Mouse (Mus musculus): ENCODE measurements around the gene Prrt2. TPM values are rescaled to one million over a fixed set of nuclear protein-coding genes. Genes with fewer than 3 reads are reported as not detected.

Prrt2 gene
- polyA plus RNA-seq (2012; rRNA removed; ENCODE audit: low replicate concordance) = 4.2 and 5.7 TPM in 2 replicates

DNA sequence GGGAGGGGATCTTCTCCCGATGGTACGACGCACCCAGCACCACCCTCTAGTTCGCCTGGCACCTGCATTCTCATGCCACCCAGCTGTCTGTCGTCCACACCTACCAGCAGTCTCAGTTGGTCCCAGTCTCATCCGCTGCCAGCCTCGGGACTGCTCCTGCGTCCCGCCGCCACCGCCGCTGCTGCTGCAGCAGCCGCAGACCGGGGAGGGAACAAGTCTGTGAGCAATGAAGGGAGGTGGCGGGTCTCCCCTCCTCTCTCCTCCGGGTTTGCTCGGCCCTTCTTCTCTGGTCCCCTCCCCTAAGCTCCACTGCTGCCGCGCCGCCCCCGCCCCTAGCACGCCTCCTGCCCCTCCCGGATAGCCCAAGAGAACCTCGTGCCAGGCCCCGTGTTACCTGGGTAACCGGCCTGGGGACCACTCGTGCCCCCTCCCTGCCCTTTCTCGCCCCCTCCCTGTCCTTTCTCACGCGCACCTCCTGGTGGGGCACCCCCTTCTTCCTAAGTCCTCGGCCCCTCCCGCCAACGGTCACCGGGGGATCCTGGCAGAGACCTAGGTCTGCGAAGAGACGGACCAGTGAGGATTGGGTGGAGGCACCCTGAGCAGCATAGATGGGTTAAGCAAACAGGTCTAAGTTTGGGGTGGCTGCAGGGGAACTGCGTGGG lies at the start of gene Prrt2, which contains the start of gene Gm42742:
Gene Prrt2 (minus strand): TSS at position 311 of the 662 bp plus-strand sequence.
Gene Gm42742 (minus strand): TSS at position 197 of the 662 bp plus-strand sequence.

DNA sequence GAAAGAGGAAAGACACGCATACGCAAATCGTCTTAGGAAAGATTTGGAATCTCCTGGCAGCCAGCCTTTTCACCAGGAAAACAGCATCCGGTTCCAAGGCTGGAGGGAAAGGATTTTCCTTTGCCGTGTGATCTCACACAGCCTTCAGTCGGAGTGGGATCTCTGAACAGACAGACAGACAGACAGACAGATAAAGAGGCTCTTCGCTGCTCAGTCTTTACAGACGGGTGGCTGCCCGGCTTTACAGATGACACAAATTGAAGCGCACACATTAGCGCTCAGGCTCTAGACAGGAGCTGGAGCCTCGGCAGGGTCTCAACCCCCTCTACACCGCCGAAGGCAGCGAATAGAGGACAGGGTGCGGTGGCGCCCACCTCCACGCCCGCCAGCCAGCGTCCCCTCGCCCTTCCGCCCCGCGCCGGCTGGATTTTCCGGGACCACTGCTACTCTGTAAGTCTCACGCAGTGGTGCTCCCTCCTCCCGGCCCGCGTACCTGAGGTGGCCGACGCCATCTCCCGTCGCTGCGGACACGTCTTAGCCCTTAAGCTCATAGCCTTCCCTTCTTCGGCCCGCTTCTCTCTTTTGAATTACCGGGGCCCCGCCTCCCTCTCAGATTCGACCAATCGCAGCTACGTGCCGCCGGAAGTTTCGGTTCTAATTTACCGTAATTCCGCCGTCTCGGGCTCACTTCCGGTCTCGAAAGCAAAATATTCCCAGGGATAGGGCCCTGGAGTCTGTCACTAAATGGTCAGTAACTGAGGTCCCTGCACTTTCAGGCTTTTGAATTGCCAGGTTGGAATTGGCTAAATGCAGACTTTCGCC lies 21.1 kb upstream of the Prrt2 start, which contains the start of gene Kif22:
Gene Kif22 (minus strand): TSS at position 621 of the 822 bp plus-strand sequence.

DNA sequence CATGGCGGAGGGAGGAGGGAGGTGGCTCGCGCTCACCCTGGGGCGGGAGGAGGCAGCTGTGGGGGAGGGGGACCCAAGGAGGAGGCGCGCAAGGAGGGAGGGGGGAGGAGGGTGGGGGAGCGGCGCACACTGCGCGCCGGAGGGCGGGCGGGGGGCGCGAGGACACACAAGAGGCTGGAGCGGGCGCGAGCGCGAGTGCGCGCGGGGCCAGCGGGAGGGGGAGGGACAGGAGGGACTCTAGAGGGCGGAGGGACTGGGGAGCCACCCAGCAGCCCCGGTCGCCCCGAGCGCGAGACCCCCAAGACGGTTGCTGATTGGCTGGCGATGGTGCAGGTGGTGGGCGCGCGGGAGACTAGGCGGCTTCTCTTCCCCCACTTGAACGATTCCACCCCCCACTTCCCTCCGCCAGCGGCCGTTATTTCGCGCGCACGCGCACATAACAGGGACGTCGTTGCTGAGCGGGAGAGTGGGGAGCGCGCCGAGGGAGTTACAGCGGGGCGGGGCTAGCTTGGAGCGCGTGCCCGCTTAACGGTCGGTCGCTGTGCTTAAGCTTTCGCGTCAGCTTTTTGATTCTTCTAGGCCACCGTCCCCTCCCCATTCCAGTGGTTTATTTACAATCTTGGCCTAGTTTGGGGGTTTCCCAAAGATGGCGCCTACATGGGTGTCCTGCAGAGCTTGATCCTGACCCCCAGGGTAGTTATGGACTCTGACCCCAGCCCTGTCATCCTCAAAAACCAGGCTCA lies 6.1 kb upstream of the Prrt2 start, which contains the start of gene Maz:
Gene Maz (minus strand): TSS at position 54 of the 743 bp plus-strand sequence.

DNA sequence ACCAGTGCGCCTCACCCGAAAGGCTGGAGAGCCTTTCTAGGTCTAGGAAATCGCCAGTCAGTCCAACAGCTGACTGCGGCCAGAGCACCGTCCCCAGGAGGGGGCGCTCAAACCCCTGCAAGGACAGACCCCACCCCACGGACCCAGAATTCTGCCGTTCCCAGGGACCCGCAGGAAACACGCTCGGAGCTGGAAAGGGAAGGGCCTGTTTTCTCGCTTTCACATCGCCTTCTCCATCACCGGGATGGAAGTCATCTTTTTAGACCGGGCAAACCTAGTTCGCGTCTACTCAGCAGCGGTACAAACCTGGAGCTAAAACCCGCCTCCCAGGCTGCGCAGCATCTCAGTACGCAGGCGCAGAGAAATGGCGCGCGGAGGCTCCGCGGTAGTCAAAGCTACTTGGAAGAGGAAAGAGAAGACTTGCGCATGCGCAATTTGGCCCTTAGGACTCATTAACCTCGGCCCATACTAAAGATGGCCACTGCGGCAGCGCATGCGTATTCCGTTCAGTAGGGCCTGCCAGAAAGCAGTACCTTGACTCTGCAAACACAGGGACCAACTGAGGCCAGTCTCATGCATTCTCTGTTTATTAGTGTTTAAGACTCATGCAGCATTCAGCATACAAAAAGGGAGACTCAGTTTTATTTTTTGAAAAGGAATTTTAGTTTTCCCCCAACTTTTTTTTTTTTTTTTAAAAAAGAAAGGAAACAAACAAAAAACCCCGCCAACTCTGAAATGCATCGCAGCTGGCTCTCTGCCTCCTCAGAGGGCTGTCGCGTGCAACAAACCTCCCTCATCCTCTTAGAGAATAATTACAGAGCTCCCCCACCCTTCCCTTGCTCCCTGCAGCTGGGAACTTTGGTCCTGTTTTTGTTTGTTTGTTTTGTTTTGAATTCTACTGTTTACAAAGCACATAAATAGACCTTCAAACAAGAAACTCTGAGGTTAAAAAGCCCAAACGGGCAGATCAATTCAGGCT lies 3.8 kb downstream of the Prrt2 start, which contains the start of gene Pagr1a:
Gene Pagr1a (minus strand): TSS at position 382 of the 979 bp plus-strand sequence.

DNA sequence TGATC lies 4.7 kb downstream of the Prrt2 start, which contains the start of gene Pagr1b:
Gene Pagr1b (minus strand): TSS at position 4 of the 5 bp plus-strand sequence.

DNA sequence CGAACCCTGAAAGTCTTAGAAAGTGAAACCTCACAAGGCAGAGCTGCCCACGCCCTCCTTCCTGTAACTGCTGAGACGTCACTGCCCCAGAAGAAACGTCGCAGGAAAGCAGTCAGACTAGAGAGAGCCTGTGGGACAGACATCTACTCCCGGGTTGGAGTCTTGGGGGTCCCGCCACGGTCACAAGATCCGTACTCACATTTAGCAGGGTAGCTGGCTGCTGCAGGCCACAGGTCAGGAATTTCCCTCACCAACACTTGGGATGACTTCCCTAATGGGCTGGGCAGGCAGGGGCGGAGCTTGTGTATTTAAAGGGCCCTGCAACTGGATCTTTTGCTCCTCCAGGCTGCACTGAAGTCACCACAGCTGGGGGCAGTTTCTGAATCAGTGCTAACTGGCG lies 6.7 kb downstream of the Prrt2 start, which contains the start of gene Mvp:
Gene Mvp (minus strand): TSS at position 302 of the 400 bp plus-strand sequence.

DNA sequence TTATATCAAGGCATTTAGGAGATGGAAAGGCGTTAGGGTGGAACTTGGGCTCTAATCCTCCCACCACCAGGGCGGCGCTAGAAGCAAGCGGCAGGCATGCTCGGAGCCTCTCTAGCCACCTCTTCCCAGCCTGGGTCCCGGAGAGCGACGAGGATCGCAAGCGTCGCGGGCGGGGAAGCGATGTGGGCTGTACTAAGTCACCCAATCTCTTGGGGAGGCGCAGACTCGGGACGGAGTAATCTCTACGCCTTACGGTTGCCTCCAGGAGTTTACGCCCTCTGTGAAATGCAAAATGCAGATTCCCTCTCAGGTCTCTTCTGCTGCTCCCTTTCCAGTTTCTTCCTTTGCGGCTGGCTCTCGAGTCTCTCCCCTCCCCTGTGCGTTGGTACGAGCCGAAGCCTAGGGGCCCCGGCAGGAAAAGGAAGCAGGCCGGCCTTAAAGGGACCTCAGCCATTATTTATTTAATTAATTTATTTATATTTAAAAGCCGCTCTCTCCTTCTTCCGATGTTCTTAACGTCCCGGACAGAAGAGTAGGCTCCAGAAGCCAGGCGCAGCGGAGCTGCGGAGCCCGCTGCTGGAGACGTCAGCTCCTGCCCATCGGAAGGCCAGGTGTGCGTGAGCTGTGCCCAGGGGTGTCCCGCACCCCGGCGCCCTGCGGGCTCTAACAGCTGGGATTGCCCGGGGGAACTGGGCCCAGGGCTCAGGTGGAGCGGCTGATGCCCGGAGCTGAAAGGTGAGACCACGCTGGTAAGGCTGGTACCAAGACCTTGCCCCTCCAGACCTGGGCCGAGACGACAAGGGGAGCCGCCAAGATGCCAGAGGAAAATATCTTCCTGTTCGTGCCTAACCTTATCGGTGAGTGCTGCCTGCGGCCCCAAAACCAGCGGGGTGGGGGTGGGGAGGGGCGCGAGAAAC lies 44.8 kb downstream of the Prrt2 start, which contains the start of gene Cdiptos:
Gene Cdiptos (minus strand): TSS at position 149 of the 917 bp plus-strand sequence.

DNA sequence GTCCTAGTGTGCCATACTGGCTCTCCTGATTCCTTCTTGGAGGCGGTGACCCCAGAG lies 45.3 kb downstream of the Prrt2 start, which contains the start of gene Cdipt:
Gene Cdipt (plus strand): TSS at position 22 of the 57 bp plus-strand sequence.

Other genes starting within 250 kb of the Prrt2 start
- gene Ypel3, start 244.3 kb downstream of the Prrt2 start, polyA plus RNA-seq (2012; rRNA removed; ENCODE audit: low replicate concordance) = 262 and 424 TPM in 2 replicates
- gene Tbx6, start 239.7 kb downstream of the Prrt2 start, polyA plus RNA-seq (2012; rRNA removed; ENCODE audit: low replicate concordance) = 2.1 and 3.5 TPM in 2 replicates
- 89.9 and 160 TPM in 2 replicates for gene Ppp4c, start 228.7 kb downstream of the Prrt2 start, polyA plus RNA-seq (2012; rRNA removed; ENCODE audit: low replicate concordance)
- gene Fam57b, start 223.5 kb downstream of the Prrt2 start, polyA plus RNA-seq (2012; rRNA removed; ENCODE audit: low replicate concordance) = 5.2 TPM in 2 replicates
- gene 4930451I11Rik, start 189.6 kb downstream of the Prrt2 start, polyA plus RNA-seq (2012; rRNA removed; ENCODE audit: low replicate concordance) = not detected in 2 replicates
- gene Doc2a, start 173.8 kb downstream of the Prrt2 start, polyA plus RNA-seq (2012; rRNA removed; ENCODE audit: low replicate concordance) = 0.76 TPM in 1 of 2 replicates, not detected in the other
- gene Hirip3, start 159.2 kb downstream of the Prrt2 start, polyA plus RNA-seq (2012; rRNA removed; ENCODE audit: low replicate concordance) = 2.7 and 5.0 TPM in 2 replicates
- 44.3 and 46.4 TPM in 2 replicates for gene Ino80e, start 158.8 kb downstream of the Prrt2 start, polyA plus RNA-seq (2012; rRNA removed; ENCODE audit: low replicate concordance)
- 70.4 and 83.1 TPM in 2 replicates for gene Taok2, start 136.5 kb downstream of the Prrt2 start, polyA plus RNA-seq (2012; rRNA removed; ENCODE audit: low replicate concordance)
- gene Tmem219, start 98.3 kb downstream of the Prrt2 start, polyA plus RNA-seq (2012; rRNA removed; ENCODE audit: low replicate concordance) = 203 and 206 TPM in 2 replicates
- 13.9 and 20.5 TPM in 2 replicates for gene Kctd13, start 92.3 kb downstream of the Prrt2 start, polyA plus RNA-seq (2012; rRNA removed; ENCODE audit: low replicate concordance)
- gene Asphd1, start 71.6 kb downstream of the Prrt2 start, polyA plus RNA-seq (2012; rRNA removed; ENCODE audit: low replicate concordance) = 0.30 and 0.55 TPM in 2 replicates
- 1.6 and 2.2 TPM in 2 replicates for gene Sez6l2, start 70.6 kb downstream of the Prrt2 start, polyA plus RNA-seq (2012; rRNA removed; ENCODE audit: low replicate concordance)
- gene Cdipt, start 45.3 kb downstream of the Prrt2 start, polyA plus RNA-seq (2012; rRNA removed; ENCODE audit: low replicate concordance) = 215 and 466 TPM in 2 replicates
- 0.09 and 0.42 TPM in 2 replicates for gene Cdiptos, start 45.1 kb downstream of the Prrt2 start, polyA plus RNA-seq (2012; rRNA removed; ENCODE audit: low replicate concordance)
- gene Mvp, start 6.6 kb downstream of the Prrt2 start, polyA plus RNA-seq (2012; rRNA removed; ENCODE audit: low replicate concordance) = 193 and 250 TPM in 2 replicates
- 2.4 TPM in 1 of 2 replicates, not detected in the other for gene Pagr1b, start 4.7 kb downstream of the Prrt2 start, polyA plus RNA-seq (2012; rRNA removed; ENCODE audit: low replicate concordance)
- gene Pagr1a, start 3.9 kb downstream of the Prrt2 start, polyA plus RNA-seq (2012; rRNA removed; ENCODE audit: low replicate concordance) = 1.5 TPM in 1 of 2 replicates, not detected in the other
- gene Gm42742, start 114 bp downstream of the Prrt2 start, polyA plus RNA-seq (2012; rRNA removed; ENCODE audit: low replicate concordance) = 19.5 and 23.9 TPM in 2 replicates
- gene Maz, start 5.8 kb upstream of the Prrt2 start, polyA plus RNA-seq (2012; rRNA removed; ENCODE audit: low replicate concordance) = 288 and 667 TPM in 2 replicates
- 3.9 and 4.4 TPM in 2 replicates for gene Kif22, start 21.3 kb upstream of the Prrt2 start, polyA plus RNA-seq (2012; rRNA removed; ENCODE audit: low replicate concordance)
- 1,613 and 5,119 TPM in 2 replicates for gene Zg16, start 66.1 kb upstream of the Prrt2 start, polyA plus RNA-seq (2012; rRNA removed; ENCODE audit: low replicate concordance)
- gene AI467606, start 70.1 kb upstream of the Prrt2 start, polyA plus RNA-seq (2012; rRNA removed; ENCODE audit: low replicate concordance) = 24.0 and 31.4 TPM in 2 replicates
- gene Qprt, start 101.0 kb upstream of the Prrt2 start, polyA plus RNA-seq (2012; rRNA removed; ENCODE audit: low replicate concordance) = 0.43 and 0.95 TPM in 2 replicates
- 2.0 and 2.7 TPM in 2 replicates for gene Spn, start 116.6 kb upstream of the Prrt2 start, polyA plus RNA-seq (2012; rRNA removed; ENCODE audit: low replicate concordance)
- 10.0 and 13.1 TPM in 2 replicates for gene Cd2bp2, start 174.8 kb upstream of the Prrt2 start, polyA plus RNA-seq (2012; rRNA removed; ENCODE audit: low replicate concordance)
- gene Tbc1d10b, start 187.3 kb upstream of the Prrt2 start, polyA plus RNA-seq (2012; rRNA removed; ENCODE audit: low replicate concordance) = 29.8 and 44.7 TPM in 2 replicates
- gene Mylpf, start 187.7 kb upstream of the Prrt2 start, polyA plus RNA-seq (2012; rRNA removed; ENCODE audit: low replicate concordance) = 0.38 TPM in 1 of 2 replicates, not detected in the other
- 6.9 and 8.4 TPM in 2 replicates for gene Zfp553, start 211.8 kb upstream of the Prrt2 start, polyA plus RNA-seq (2012; rRNA removed; ENCODE audit: low replicate concordance)
- gene Sept1, start 211.9 kb upstream of the Prrt2 start, polyA plus RNA-seq (2012; rRNA removed; ENCODE audit: low replicate concordance) = 14.1 and 28.9 TPM in 2 replicates
- gene Zfp771, start 223.1 kb upstream of the Prrt2 start, polyA plus RNA-seq (2012; rRNA removed; ENCODE audit: low replicate concordance) = 76.9 and 173 TPM in 2 replicates
- 74.2 and 77.1 TPM in 2 replicates for gene Dctpp1, start 239.5 kb upstream of the Prrt2 start, polyA plus RNA-seq (2012; rRNA removed; ENCODE audit: low replicate concordance)

Data from duodenum, adult 2 months (tissue).